22 mouse cellular contexts compared by ENCODE assay signal in genomic region chr14:37440874-37441273, GRCm38 (mm10).
A peak's percentile ranks its signal among the peaks of the same experiment; 100 is the strongest.
DNase-seq lines count a peak whose midpoint lies in the region; ATAC-seq lines count a peak whose summit lies in the region.
"Had no signal": no experiment of that assay in that cellular context is flagged by ENCODE, and none has a peak within 500 bp of the region (broad histone marks: within the 10 kb centered on the region; RNA-seq: fewer than 3 reads in every experiment).

No protein-coding gene starts in this region.

- no peak overlapping the region for H3K4me3 ChIP-seq in forebrain, embryonic 12.5 days (replicated peaks)
- no peak overlapping the region for H3K4me3 ChIP-seq in forebrain, embryonic 16.5 days (replicated peaks; ENCODE audit: low read length)
- H3K4me3 ChIP-seq: embryonic facial prominence, embryonic 12.5 days; heart, adult 2 months; left cerebral cortex, adult 2 months; limb, embryonic 10.5 days; liver, embryonic 15.5 days; neural tube, embryonic 15.5 days had no signal

- no peaks in the 10 kb centered on the region for H3K27me3 ChIP-seq in forebrain, embryonic 12.5 days
- no peaks in the 10 kb centered on the region for H3K27me3 ChIP-seq in forebrain, embryonic 16.5 days (replicated peaks; ENCODE audit: control insufficient read depth, insufficient read depth, low read length)
- H3K27me3 ChIP-seq: embryonic facial prominence, embryonic 12.5 days; liver, embryonic 15.5 days; neural tube, embryonic 15.5 days had no signal

- ATAC-seq in forebrain, embryonic 12.5 days (ENCODE audit: low FRiP score) = 0 out of 2 replicates have a peak, but pooled peaks have one; percentile 27
- ATAC-seq in forebrain, embryonic 16.5 days = no peak
- ATAC-seq: CD4-positive, CD25-positive, alpha-beta regulatory T cell, adult 4 months; midbrain, embryonic 16.5 days had no signal

- H3K27ac ChIP-seq in forebrain, embryonic 12.5 days = no peak overlapping the region
- no peak overlapping the region for H3K27ac ChIP-seq in forebrain, embryonic 16.5 days (ENCODE audit: low read length)
- H3K27ac ChIP-seq: embryonic facial prominence, embryonic 12.5 days; heart, adult 2 months; kidney, postnatal 0 days; left cerebral cortex, adult 2 months; limb, embryonic 10.5 days; liver, embryonic 15.5 days; neural tube, embryonic 15.5 days had no signal

- H3K4me1 ChIP-seq in forebrain, embryonic 12.5 days = no peaks in the 10 kb centered on the region
- no peaks in the 10 kb centered on the region for H3K4me1 ChIP-seq in forebrain, embryonic 16.5 days (replicated peaks; ENCODE audit: control insufficient read depth, insufficient read depth, low read length)
- H3K4me1 ChIP-seq: embryonic facial prominence, embryonic 12.5 days; limb, embryonic 10.5 days; liver, embryonic 15.5 days; neural tube, embryonic 15.5 days had no signal

- WGBS in forebrain, embryonic 12.5 days = 92% methylated on average over 2 of the region's 2 CpGs
- 88% methylated on average over 2 of the region's 2 CpGs for WGBS in forebrain, embryonic 16.5 days

- H3K9me3 ChIP-seq in forebrain, embryonic 12.5 days = no peaks in the 10 kb centered on the region
- no peaks in the 10 kb centered on the region for H3K9me3 ChIP-seq in forebrain, embryonic 16.5 days (ENCODE audit: control insufficient read depth, low read length)
- H3K9me3 ChIP-seq: embryonic facial prominence, embryonic 12.5 days; limb, embryonic 10.5 days; liver, embryonic 15.5 days; neural tube, embryonic 15.5 days had no signal

- H3K4me2 ChIP-seq in forebrain, embryonic 12.5 days = no peak overlapping the region
- no peak overlapping the region for H3K4me2 ChIP-seq in forebrain, embryonic 16.5 days (ENCODE audit: low read length)
- H3K4me2 ChIP-seq: embryonic facial prominence, embryonic 12.5 days; liver, embryonic 15.5 days; neural tube, embryonic 15.5 days had no signal

- H3K36me3 ChIP-seq in forebrain, embryonic 12.5 days (replicated peaks) = no peaks in the 10 kb centered on the region
- H3K36me3 ChIP-seq in forebrain, embryonic 16.5 days (ENCODE audit: control insufficient read depth, insufficient read depth) = no peaks in the 10 kb centered on the region
- H3K36me3 ChIP-seq: embryonic facial prominence, embryonic 12.5 days; limb, embryonic 10.5 days; liver, embryonic 15.5 days; neural tube, embryonic 15.5 days had no signal

- DNase-seq in brain, adult 2 months (ENCODE audit: low read depth, low spot score) = peak; percentile 44
- peak; percentile 27 to 31 for DNase-seq in cerebellum, adult 18-20 months
- peak; percentile 92 to 96 for DNase-seq in cerebellum, postnatal 14 days
- no peak for DNase-seq in natural killer cell, adult 2 months (ENCODE audit: low spot score in 2 of 2)
- no peak for DNase-seq in adipocyte (ENCODE audit: low spot score)
- DNase-seq: gastrocnemius, postnatal 36 days; heart, adult 2 months; kidney, adult 18-20 months; liver; lung, postnatal 4 days; thymus, adult 18-20 months; thymus, postnatal 4 days had no signal

- H3K9ac ChIP-seq in forebrain, embryonic 12.5 days = no peak overlapping the region
- no peak overlapping the region for H3K9ac ChIP-seq in forebrain, embryonic 16.5 days (replicated peaks; ENCODE audit: low read depth, low read length)
- H3K9ac ChIP-seq: embryonic facial prominence, embryonic 12.5 days; liver, embryonic 15.5 days; neural tube, embryonic 15.5 days had no signal

Comparison
In these comparisons a context has a peak if more than half of its experiments do, and no peak if none do; other contexts are left out.
1. DNase-seq: peak in brain, adult 2 months (single experiment), cerebellum, adult 18-20 months (2 of 2) and cerebellum, postnatal 14 days (2 of 2); none in natural killer cell, adult 2 months (0 of 2) and adipocyte (single experiment).